Mouse (Mus musculus) embryonic facial prominence, embryonic 10.5 days (tissue): ENCODE data around the gene Megf9. TPM values are rescaled to one million over a fixed set of nuclear protein-coding genes. Genes with fewer than 3 reads are reported as not detected.

ENCODE experiments used
- DNase-seq: peaks from one replicate; pipeline ENCODE4 v3.0.0-alpha.2; 2017; ENCODE audit warnings: low spot score
- H3K27ac ChIP-seq: fragments of 300-500 bp; sonication (generic); replicated peaks from 2 replicates; pipeline ENCODE4 v1.5.1; 2016; ENCODE audit warnings: mild to moderate bottlenecking
- H3K27me3 ChIP-seq: fragments of 300-500 bp; sonication (generic); replicated peaks from 2 replicates; pipeline ENCODE4 v1.6.1; 2016; ENCODE audit warnings: low read depth, mild to moderate bottlenecking; ENCODE audit not compliant: poor library complexity, severe bottlenecking
- H3K36me3 ChIP-seq: fragments of 300-500 bp; sonication (generic); replicated peaks from 2 replicates; pipeline ENCODE4 v1.6.1; 2016; ENCODE audit warnings: mild to moderate bottlenecking, moderate library complexity
- H3K4me1 ChIP-seq: fragments of 300-500 bp; sonication (generic); 2 replicates; pipeline ENCODE4 v1.6.1; 2016
- H3K4me3 ChIP-seq: fragments of 300-500 bp; sonication (generic); 2 replicates; pipeline ENCODE4 v1.5.1; 2016; ENCODE audit warnings: mild to moderate bottlenecking, moderate library complexity
- H3K9me3 ChIP-seq: fragments of 300-500 bp; sonication (generic); 2 replicates; pipeline ENCODE4 v1.6.1; 2016; ENCODE audit warnings: mild to moderate bottlenecking
- WGBS: fragments of 180-500 bp; shearing (Covaris S2); methylation state at CpG from one replicate; pipeline ENCODE4 v1.1.7; 2016; 5-methylcytosine and 5-hydroxymethylcytosine counted together
- polyA plus RNA-seq: library from polyadenylated mRNA; unstranded; fragments of >200 nt; fragmentation: Nextera tagmentation; extraction: Ambion mirVana; gene quantifications from 2 replicates; pipeline ENCODE4 v1.2.1, GENCODE M21; 2016

Gene Megf9
- polyA plus RNA-seq, 1 experiment from 2014 or later: 12.6 TPM

DNA sequence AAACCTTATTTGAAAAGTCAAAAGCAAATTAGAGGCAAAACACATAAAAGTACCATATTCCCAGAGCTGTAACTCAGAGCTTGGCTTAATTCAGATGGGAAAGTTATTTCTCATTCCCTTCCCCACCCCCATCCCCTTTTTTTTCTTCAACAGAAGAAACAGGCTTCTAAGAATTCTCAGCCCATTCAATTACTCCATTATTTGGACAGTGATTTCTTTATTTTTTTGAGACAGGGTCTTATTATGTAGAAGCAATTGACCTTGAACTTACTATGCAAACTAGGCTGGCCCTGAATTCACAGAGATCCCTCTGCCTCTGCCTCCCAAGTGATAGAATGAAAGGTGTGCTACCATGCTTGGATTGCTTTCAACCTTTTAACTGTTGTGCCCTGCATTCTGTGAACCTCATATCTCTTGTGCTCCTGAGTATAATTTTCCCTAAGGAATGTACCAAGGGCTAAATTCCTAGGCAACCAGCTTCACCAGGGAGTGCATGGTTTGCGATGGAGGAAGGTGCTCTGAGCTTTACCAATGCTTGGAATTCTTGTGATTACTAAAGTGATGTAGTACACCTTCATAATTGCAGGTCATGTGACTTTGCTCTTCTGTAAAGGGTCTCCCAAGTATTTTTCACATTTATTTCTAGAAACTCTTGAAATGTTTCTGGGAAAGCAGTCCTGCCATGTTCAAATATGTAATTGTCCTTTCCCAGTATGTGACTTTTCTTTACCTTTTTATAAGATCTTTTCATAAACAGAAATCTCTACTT is 68.7 kb downstream of the Megf9 start:
- Histone ChIP-seq H3K9me3 (no peaks in the 10 kb centered on the region), H3K36me3 (peaks cover 7% of the 10 kb centered on the region), H3K27ac (no peak overlapping the region), H3K27me3 (no peaks in the 10 kb centered on the region), H3K4me1 (no peaks in the 10 kb centered on the region), H3K4me3 (no peak overlapping the region)
- 97% methylated on average over 1 of the region's 1 CpGs for WGBS
- no peak for DNase-seq

DNA sequence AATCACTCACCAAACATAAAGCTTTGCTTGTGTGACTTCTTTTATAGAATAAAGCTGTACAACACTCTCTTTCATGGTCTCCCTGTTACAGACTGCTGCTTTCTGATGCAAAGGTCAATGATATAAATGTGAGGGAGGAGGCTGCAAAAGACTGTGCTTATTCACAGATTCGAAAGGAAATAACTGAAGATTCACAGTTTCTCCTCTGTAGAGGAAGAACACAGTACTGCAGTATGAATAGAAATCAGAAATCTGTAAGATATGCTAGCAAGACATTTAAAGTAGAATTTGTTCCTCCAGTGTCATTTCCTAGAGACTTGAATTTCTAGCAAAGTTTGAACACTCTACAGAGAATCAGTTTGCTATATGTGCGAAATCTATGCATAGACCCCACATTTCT is 71.5 kb downstream of the Megf9 start:
- no peaks in the 10 kb centered on the region for H3K4me1 ChIP-seq
- no peak overlapping the region for H3K27ac ChIP-seq
- H3K36me3 ChIP-seq: peaks cover 7% of the 10 kb centered on the region
- H3K9me3 ChIP-seq: no peaks in the 10 kb centered on the region
- H3K27me3 ChIP-seq: no peaks in the 10 kb centered on the region
- 79% methylated on average over 2 of the region's 2 CpGs for WGBS
- DNase-seq: no peak
- H3K4me3 ChIP-seq: no peak overlapping the region

DNA sequence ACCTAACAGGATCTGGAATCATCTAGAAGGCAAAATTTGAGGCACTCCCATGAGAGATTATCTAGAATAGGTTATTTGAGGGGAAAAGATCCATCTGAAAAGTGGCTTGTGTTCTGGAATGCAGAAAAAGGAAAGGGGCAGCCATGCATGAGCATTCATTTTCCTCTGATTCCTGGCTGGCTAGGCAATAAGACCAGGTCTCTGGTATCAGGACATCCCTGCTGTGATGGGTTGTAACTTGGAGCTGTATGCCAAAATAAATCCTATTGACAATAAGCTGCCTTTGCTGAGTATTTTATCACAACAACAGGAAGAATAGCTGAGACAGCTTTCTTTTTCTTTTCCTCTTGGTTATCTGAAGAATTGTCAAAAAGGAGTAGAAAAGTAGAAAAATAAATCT is 73.4 kb downstream of the Megf9 start:
- Histone ChIP-seq H3K27me3 (no peaks in the 10 kb centered on the region), H3K4me3 (no peak overlapping the region), H3K36me3 (no peaks in the 10 kb centered on the region), H3K4me1 (no peaks in the 10 kb centered on the region), H3K27ac (no peak overlapping the region), H3K9me3 (no peaks in the 10 kb centered on the region)
- no peak for DNase-seq

DNA sequence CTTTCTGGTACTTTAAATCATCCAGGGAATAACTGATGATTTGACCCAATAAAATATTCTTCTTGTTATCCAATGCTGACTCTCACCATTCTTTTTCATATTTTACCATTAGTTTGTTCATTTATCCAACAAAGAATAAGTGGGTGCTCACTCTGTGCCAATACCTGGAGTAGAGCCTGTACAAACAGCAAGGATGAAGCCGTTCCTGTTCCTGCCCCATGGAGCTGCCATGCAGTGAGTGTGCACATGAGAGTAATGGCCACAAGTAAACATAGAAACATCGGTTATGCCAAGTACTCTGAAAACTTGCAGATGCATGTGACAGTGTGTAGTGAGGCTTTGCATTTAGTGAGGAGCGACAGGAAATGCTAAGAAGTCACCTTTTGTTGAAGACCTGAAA is 82.6 kb downstream of the Megf9 start:
- H3K4me1 ChIP-seq: no peaks in the 10 kb centered on the region
- WGBS: 93% methylated on average over 3 of the region's 3 CpGs
- DNase-seq: no peak
- no peaks in the 10 kb centered on the region for H3K9me3 ChIP-seq
- no peak overlapping the region for H3K27ac ChIP-seq
- peaks cover 7% of the 10 kb centered on the region; the same call in 1 of the 2 replicates for H3K36me3 ChIP-seq
- H3K27me3 ChIP-seq: no peaks in the 10 kb centered on the region
- no peak overlapping the region for H3K4me3 ChIP-seq

DNA sequence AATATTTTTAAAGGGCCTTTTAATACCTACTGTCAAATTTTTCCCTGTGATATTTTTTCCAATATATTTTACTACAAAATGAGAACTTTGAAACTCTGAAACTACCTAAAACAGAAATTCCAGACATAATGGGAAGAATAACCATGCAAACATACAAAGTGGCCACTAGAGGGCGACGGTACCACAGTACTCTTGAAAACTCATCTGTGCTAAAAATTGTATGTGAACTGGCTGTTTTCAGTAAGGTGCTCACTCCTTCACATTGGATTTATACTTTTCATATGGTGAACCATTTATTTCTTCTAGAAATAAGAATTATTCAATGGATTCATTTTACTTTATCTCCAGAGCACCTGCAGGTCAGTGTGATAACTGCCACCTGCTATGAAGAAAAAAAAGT is 83.0 kb downstream of the Megf9 start:
- Histone ChIP-seq H3K27me3 (no peaks in the 10 kb centered on the region), H3K4me1 (no peaks in the 10 kb centered on the region), H3K9me3 (no peaks in the 10 kb centered on the region), H3K36me3 (peaks cover 7% of the 10 kb centered on the region; the same call in 1 of the 2 replicates), H3K27ac (no peak overlapping the region), H3K4me3 (no peak overlapping the region)
- peak; percentile 45 for DNase-seq
- WGBS: 0% methylated on average over 2 of the region's 2 CpGs

DNA sequence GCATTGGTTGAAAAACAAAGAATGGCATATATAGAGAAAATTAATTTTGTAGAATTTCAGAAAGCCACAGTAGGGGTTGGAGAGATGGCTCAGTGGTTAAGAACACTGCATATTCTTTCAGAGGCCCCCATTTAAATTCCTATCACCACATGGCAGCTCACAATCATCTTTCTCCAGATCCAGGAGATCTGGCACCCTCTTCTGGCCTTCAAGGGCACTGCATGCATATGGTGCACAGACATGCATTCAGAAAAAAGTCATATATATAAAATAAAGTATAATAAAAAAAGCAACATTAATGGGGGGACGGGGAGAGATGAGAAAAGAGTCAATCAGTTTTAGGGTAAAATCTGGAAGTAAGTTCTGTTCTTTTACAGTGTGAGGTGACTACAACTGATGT is 85.1 kb downstream of the Megf9 start:
- H3K4me3 ChIP-seq: no peak overlapping the region
- 93% methylated on average over 1 of the region's 1 CpGs for WGBS

DNA sequence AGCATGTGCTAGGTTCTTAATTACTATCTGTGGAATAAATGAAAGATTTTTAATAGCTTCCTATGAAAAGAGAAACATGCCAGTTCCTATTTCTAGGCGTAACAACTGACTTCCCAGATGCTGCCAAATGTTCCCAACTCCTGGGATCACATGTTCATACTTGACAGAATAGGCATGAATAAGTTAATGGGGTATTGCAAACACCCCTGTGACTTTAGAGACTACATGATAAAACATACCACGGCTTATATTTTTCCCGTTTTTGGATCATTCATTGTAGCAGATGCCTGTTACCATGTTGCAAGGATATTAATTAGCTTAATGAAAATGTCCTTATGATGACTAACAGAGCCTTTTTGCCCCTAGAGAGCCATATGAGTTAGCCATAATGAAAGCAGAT is 88.0 kb downstream of the Megf9 start:
- DNase-seq: no peak
- no peaks in the 10 kb centered on the region for H3K9me3 ChIP-seq
- H3K36me3 ChIP-seq: no peaks in the 10 kb centered on the region; the same call in 1 of the 2 replicates
- H3K27me3 ChIP-seq: no peaks in the 10 kb centered on the region
- no peak overlapping the region for H3K4me3 ChIP-seq
- no peaks in the 10 kb centered on the region for H3K4me1 ChIP-seq
- no peak overlapping the region for H3K27ac ChIP-seq
- 95% methylated on average over 3 of the region's 3 CpGs for WGBS

More for the DNA sequence above, 85.1 kb downstream of the Megf9 start:
- no peaks in the 10 kb centered on the region for H3K27me3 ChIP-seq
- no peaks in the 10 kb centered on the region for H3K4me1 ChIP-seq
- H3K36me3 ChIP-seq: no peaks in the 10 kb centered on the region; the same call in 1 of the 2 replicates
- no peak overlapping the region for H3K27ac ChIP-seq
- no peaks in the 10 kb centered on the region for H3K9me3 ChIP-seq
- no peak for DNase-seq

DNA sequence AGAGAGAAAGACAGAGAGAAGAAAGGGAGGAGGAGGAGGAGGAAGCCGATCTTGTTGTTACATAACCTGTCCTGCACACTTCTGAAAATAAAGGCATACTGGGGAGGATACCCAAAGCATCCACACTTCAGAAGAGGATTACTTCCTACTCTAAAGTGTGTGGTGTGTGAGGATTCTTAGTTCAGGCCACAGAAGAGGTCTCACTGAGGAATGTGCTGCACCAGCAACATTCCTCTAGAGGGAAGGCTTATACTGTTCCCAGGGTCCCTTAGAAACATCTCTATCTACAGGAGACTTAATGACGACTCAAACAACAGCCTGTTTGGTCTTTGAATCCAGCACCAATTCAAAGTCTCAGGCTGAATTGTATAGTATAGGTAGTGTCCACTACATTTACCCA is 114.6 kb downstream of the Megf9 start:
- Histone ChIP-seq H3K36me3 (no peaks in the 10 kb centered on the region), H3K4me1 (no peaks in the 10 kb centered on the region), H3K9me3 (no peaks in the 10 kb centered on the region), H3K27ac (no peak overlapping the region), H3K27me3 (no peaks in the 10 kb centered on the region), H3K4me3 (no peak overlapping the region)
- 67% methylated on average over 2 of the region's 2 CpGs for WGBS
- no peak for DNase-seq

DNA sequence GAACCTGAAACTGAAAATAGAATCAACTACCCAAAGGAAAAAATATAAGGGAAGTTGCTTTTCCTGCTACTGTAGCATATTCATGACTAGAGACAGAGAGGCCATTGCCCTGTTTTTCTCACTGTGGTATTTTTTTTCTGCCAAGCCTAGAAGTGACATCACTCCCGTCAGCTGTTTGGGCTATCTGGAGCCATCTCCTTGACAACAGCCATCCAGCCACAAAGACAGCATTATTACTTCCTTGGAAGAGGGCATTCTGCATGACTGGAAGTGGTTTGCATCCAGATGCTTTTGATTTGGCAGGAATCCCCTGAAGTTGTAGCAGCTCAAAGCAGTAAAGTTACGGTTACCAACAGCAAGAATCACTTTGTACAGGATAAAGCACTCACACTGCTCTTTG is 122.7 kb downstream of the Megf9 start:
- no peaks in the 10 kb centered on the region for H3K36me3 ChIP-seq
- H3K27me3 ChIP-seq: no peaks in the 10 kb centered on the region
- peaks cover 35% of the 10 kb centered on the region for H3K4me1 ChIP-seq
- H3K4me3 ChIP-seq: no peak overlapping the region
- DNase-seq: peak; percentile 60
- 30% methylated on average over 2 of the region's 2 CpGs for WGBS
- no peaks in the 10 kb centered on the region for H3K9me3 ChIP-seq
- H3K27ac ChIP-seq: peak overlapping the region; percentile 96

DNA sequence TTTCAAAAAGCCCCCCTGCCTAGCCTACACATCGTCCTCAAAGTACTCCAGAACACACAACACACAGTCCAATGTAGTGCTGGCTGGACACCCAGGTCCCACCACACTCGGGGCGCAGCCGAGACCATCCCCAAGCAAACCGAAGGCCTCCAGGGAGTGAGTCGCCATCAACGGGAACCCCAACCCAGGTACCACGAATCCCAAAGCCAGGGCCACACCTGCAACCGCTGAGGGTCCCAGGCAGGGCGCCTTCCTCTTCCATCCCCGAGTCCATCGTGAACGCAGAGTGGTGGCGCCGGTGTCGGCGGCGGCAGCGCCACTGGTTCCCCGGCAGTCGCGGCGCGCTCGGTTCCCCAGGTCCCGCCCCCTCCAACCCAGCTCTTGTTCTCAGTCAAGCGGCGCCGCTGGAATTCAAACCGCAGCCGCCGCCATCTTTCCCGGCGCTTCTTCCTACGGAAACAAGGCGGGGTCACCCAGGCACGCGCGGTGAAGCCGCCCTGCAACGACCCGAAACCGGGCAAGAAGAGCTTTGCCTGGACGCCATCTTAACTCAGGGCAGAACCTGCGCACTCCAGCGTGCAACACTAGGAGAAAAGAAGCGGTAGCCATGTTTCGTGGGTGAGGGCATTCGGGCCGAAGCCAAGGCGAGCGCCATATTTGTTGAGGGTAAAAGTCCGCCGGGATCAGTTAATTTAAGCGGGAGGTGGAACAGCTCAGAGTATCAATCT is 124.6 kb downstream of the Megf9 start, which contains the start of gene Cdk5rap2:
TSS of gene Cdk5rap2 (minus strand) at position 450 of the 728 bp plus-strand sequence.
- no peaks in the 10 kb centered on the region for H3K9me3 ChIP-seq
- H3K27me3 ChIP-seq: no peaks in the 10 kb centered on the region
- under 1% methylated on average over 55 of the region's 55 CpGs for WGBS
- peak within 1 kb of the TSS; percentile 83 for H3K4me3 ChIP-seq
- H3K27ac ChIP-seq: peak within 1 kb of the TSS; percentile 96
- DNase-seq: peak; percentile 97
- peaks cover 35% of the 10 kb centered on the region for H3K4me1 ChIP-seq
- H3K36me3 ChIP-seq: peaks cover 3% of the 10 kb centered on the region

DNA sequence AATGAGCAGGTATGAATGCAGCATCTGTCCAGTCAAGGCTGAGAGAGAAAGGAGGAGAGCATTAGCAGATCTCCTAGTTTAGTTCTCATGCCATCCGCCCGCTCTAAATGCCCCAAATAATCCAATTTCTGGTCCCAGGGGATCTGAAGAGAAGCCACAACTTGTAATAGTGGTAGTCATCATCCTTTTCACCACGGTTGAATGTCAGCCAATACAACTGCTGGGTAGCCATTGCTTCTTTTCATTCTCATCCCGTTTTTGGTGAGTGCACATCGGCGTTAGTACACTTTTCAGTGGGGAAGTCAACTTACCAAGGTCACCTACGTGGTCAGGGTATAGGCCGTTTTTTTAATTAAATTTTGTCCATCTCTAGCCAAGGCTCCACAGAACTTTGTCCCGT is 125.3 kb downstream of the Megf9 start:
- Histone ChIP-seq H3K27ac (peak overlapping the region; percentile 96), H3K4me3 (peak overlapping the region; percentile 83), H3K36me3 (peaks cover 10% of the 10 kb centered on the region), H3K4me1 (peaks cover 35% of the 10 kb centered on the region), H3K9me3 (no peaks in the 10 kb centered on the region), H3K27me3 (no peaks in the 10 kb centered on the region)
- DNase-seq: no peak
- 22% methylated on average over 9 of the region's 9 CpGs for WGBS

DNA sequence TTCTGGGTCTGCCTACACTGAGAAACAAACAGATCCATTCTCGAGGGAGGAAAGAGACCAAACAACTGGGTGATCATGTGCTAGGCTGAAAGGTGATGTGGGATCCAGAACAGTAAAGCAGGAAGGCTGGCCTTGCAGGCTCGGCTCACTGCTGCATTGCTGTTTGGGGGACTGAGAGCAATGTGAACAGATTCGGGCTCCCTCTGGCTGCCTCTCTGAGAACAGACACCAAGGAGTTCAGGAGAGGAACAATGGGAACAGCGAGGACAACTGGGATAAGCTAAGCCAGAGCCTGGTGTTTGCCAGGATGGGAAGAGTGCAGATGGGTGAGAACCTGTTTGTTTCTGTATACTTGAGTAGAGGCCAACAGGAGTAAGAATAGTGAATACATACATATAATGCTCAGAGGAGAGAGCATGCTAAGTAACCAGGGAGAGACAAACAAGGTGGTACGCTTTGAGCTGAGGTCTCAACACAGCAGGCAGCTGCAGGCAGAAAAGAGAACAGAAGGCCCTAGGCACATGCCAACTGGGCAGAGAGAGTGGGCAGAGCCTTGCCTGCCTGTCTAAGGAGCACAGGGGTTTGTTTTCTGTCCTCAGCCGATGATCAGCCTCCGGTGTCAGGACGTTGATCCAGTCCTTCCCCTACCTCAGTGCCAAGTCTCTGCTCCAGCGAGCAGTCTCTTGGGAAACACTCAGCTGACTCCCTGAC is 132.5 kb downstream of the Megf9 start:
- H3K27ac ChIP-seq: no peak overlapping the region
- 73% methylated on average over 9 of the region's 9 CpGs for WGBS
- no peaks in the 10 kb centered on the region for H3K9me3 ChIP-seq
- H3K4me3 ChIP-seq: no peak overlapping the region
- no peaks in the 10 kb centered on the region for H3K27me3 ChIP-seq
- H3K36me3 ChIP-seq: peaks cover 72% of the 10 kb centered on the region
- DNase-seq: peak; percentile 20
- H3K4me1 ChIP-seq: no peaks in the 10 kb centered on the region
